Mouse (Mus musculus): ENCODE results near the gene Ccdc141. TPM values are rescaled to one million over a fixed set of nuclear protein-coding genes. Genes with fewer than 3 reads are reported as not detected.
A peak's percentile ranks its signal among the peaks of the same experiment; 100 is the strongest.

Gene Ccdc141
- polyA plus RNA-seq (2015; fragmentation: Nextera tagmentation; extraction: Ambion mirVana), result 6.9 and 7.3 TPM in 2 replicates

DNA sequence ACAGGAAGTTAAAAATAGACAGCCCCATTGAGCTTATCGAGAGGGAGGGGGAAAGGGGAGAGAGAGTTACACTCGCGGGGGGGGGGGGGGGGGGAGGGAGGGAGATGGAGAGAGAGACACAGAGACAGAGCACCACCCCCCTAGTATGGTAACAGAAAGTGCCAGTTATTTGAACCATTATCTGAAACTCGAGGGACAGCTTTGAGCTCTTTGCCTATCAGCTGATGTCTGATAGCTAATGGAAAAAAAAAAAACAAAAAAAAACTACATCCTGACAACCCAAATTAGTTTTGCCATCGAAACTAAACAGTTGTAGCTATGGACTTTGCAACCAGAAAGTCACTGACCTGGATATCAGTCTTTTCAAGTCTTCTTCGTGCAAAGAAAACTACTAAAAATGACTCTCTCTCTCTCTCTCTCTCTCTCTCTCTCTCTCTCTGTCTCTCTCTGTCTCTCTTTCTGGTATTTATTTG, at the start of gene Ccdc141:
Gene Ccdc141, minus strand, starts transcription at position 4 of the 473 bp plus-strand sequence.
- no peak for ATAC-seq (ENCODE audit: low FRiP score)
- WGBS, result 24% methylated on average over 4 of the region's 6 CpGs
- peak within 1 kb of the TSS; percentile 34 for H3K4me3 ChIP-seq
- H3K4me2 ChIP-seq, result peak within 1 kb of the TSS; percentile 64
- H3K9ac ChIP-seq, result peak within 1 kb of the TSS; percentile 66
- peaks cover 45% of the 10 kb centered on the region for H3K4me1 ChIP-seq (replicated peaks)
- no peaks in the 10 kb centered on the region for H3K36me3 ChIP-seq
- H3K9me3 ChIP-seq, result no peaks in the 10 kb centered on the region
- peak within 1 kb of the TSS; percentile 52; the same call in 1 of the 2 replicates for H3K27ac ChIP-seq
- 0 out of 2 replicates have a peak, but pooled peaks cover 4% of the 10 kb centered on the region for H3K27me3 ChIP-seq

DNA sequence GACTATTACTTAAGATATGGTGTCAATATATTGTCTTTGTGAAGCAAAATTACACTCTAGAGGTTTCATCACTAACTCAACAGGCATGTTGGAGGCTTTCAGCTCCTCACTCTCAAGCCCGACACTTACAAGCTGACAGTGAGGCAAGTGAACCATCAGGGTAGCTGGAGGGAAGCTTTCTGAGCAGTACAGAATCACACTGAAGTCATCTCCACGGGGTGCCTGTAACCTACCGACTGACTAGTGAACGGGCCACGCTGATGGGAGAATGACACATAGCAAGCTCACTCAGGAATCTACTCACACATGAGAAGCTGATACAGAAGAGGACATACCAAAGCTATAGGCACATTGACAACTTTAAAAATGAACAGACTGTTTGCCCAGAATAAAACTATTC, 42.4 kb upstream of the Ccdc141 start:
- Histone ChIP-seq H3K4me3 (no peak overlapping the region), H3K27me3 (no peaks in the 10 kb centered on the region), H3K4me2 (no peak overlapping the region), H3K9ac (no peak overlapping the region), H3K36me3 (peaks cover 53% of the 10 kb centered on the region), H3K9me3 (no peaks in the 10 kb centered on the region), H3K27ac (no peak overlapping the region), H3K4me1 (replicated peaks) (no peaks in the 10 kb centered on the region)
- no peak for ATAC-seq (ENCODE audit: low FRiP score)
- 77% methylated on average over 5 of the region's 5 CpGs for WGBS

DNA sequence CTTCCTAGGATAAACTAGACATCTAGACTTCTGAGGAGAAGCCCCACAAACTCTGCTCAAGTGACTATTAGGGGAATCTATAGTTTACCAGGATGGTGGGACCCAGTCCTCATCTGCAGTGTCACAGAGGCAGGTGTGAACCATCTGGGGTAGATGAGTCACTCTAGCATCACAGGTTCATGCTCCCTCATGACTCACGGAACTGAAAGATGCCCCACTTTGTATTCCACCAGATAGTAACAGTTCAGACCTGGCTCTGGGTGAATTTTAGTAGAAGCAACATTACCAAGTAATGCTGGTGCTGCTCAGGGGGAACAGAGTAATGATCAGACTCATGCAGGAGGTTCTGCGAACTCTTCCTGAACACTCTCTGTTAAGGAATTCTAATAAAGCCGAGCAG, 36.5 kb upstream of the Ccdc141 start:
- Histone ChIP-seq H3K4me2 (no peak overlapping the region), H3K4me1 (replicated peaks) (no peaks in the 10 kb centered on the region), H3K9me3 (no peaks in the 10 kb centered on the region), H3K27ac (no peak overlapping the region), H3K36me3 (peaks cover 40% of the 10 kb centered on the region), H3K9ac (no peak overlapping the region), H3K27me3 (no peaks in the 10 kb centered on the region), H3K4me3 (no peak overlapping the region)
- 93% methylated on average over 3 of the region's 3 CpGs for WGBS
- no peak for ATAC-seq (ENCODE audit: low FRiP score)

DNA sequence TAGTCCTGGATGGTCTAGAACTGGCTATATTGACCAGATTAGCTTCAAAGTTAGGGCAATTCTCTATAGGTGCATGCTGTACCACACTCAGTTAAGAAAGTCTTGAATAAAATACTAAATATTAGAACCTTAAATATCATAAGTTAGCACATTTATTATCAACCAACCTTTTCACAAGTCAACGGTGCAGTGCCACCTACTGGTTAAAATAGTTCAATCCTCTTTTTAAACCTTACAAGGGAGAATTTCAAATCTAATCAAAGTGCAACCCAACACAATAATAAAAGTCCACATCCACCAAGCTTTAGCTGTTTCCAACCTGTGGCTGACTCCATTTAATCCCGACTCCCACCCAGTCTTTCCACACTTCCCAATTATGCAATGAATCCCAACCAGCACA, 33.5 kb upstream of the Ccdc141 start:
- H3K4me2 ChIP-seq, result no peak overlapping the region
- no peak overlapping the region for H3K9ac ChIP-seq
- no peak overlapping the region for H3K27ac ChIP-seq
- no peak for ATAC-seq (ENCODE audit: low FRiP score)
- 0 out of 2 replicates have a peak, but pooled peaks cover 4% of the 10 kb centered on the region for H3K4me1 ChIP-seq (replicated peaks)
- H3K27me3 ChIP-seq, result no peaks in the 10 kb centered on the region
- 52% methylated on average over 2 of the region's 2 CpGs for WGBS
- peaks cover 30% of the 10 kb centered on the region for H3K36me3 ChIP-seq
- H3K9me3 ChIP-seq, result no peaks in the 10 kb centered on the region
- no peak overlapping the region for H3K4me3 ChIP-seq

DNA sequence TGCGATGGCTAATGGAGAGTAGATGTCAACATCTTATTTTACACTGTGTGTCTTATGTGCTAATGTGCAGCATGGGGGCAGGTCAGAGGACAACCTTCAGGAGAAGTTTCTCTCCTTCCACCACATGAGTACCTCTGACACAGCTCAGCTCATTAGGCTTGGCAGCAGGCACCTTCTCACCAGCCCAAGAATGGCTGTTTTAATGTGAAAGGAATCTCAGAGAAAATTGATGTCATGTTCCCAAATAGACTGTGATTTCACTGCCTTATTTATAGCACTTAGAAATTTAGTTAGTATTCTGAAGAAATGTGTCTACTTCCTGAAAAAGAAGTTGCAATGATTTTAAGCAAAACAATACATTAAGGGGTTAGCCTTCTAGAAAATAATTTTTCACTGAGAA, 31.5 kb upstream of the Ccdc141 start:
- no peak overlapping the region for H3K4me2 ChIP-seq
- ATAC-seq (ENCODE audit: low FRiP score), result no peak
- H3K4me3 ChIP-seq, result no peak overlapping the region
- no peak overlapping the region for H3K27ac ChIP-seq
- no peaks in the 10 kb centered on the region for H3K27me3 ChIP-seq
- 96% methylated on average over 1 of the region's 1 CpGs for WGBS
- H3K4me1 ChIP-seq (replicated peaks), result 0 out of 2 replicates have a peak, but pooled peaks cover 4% of the 10 kb centered on the region
- no peaks in the 10 kb centered on the region for H3K9me3 ChIP-seq
- H3K36me3 ChIP-seq, result peaks cover 30% of the 10 kb centered on the region
- no peak overlapping the region for H3K9ac ChIP-seq

DNA sequence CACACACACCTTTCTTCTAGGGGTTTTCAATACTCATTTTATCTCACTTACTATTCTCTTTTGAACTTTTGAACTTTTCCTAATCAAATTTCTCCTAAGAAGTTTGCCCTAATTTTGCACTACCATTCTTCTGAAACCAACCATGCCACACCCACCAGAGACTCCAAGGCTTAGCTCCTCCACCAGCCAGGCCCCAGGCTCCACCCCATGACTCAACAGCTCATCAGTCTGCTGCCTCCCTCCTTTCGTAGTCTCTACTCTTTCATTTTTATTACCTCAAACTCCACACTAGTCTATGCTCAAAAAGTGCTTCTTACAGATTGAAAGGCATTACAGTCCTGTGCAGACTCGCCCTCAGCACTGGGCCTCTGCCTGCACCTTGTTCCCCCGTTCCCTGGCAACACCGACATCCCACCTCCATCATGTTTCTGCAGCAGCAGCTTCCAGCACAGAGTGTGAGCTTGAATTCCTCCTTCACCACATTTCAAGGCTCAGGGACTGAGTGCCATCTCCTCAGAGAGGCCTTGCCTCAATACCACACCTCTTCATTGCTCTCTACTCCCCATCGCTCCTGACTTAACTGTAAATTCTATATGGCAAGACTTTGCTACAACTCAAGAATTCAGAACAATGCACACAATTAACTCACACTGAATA, 30.6 kb upstream of the Ccdc141 start:
- H3K36me3 ChIP-seq, result peaks cover 30% of the 10 kb centered on the region
- ATAC-seq (ENCODE audit: low FRiP score), result no peak
- 0 out of 2 replicates have a peak, but pooled peaks cover 4% of the 10 kb centered on the region for H3K4me1 ChIP-seq (replicated peaks)
- H3K9me3 ChIP-seq, result no peaks in the 10 kb centered on the region
- no peak overlapping the region for H3K4me3 ChIP-seq
- no peak overlapping the region for H3K4me2 ChIP-seq
- no peak overlapping the region for H3K9ac ChIP-seq
- H3K27ac ChIP-seq, result no peak overlapping the region
- H3K27me3 ChIP-seq, result no peaks in the 10 kb centered on the region
- WGBS, result 88% methylated on average over 5 of the region's 5 CpGs

DNA sequence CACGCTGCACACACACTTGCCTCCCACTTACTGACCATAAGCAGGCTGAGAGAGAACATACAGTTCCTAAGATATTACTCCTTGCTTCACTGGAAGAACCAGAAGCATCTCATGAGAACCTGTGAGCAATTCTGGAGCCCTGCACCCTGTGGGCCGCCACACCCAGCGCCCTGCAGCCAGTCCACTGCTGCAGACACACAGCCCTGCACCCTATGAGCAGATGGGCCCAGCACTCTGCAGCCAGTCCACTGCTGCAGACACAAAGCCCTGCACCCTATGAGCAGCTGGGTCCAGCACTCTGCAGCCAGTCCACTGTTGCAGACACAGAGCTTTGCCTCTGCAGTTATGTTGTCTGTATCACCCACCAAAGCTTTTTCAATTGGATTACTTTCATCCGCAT, 29.9 kb upstream of the Ccdc141 start:
- Histone ChIP-seq H3K36me3 (peaks cover 27% of the 10 kb centered on the region), H3K27me3 (no peaks in the 10 kb centered on the region), H3K4me1 (replicated peaks) (0 out of 2 replicates have a peak, but pooled peaks cover 4% of the 10 kb centered on the region), H3K4me3 (no peak overlapping the region), H3K27ac (0 out of 2 replicates have a peak overlapping the region, but pooled peaks have one; percentile 18), H3K4me2 (no peak overlapping the region), H3K9ac (no peak overlapping the region), H3K9me3 (no peaks in the 10 kb centered on the region)
- no peak for ATAC-seq (ENCODE audit: low FRiP score)
- 91% methylated on average over 4 of the region's 4 CpGs for WGBS

DNA sequence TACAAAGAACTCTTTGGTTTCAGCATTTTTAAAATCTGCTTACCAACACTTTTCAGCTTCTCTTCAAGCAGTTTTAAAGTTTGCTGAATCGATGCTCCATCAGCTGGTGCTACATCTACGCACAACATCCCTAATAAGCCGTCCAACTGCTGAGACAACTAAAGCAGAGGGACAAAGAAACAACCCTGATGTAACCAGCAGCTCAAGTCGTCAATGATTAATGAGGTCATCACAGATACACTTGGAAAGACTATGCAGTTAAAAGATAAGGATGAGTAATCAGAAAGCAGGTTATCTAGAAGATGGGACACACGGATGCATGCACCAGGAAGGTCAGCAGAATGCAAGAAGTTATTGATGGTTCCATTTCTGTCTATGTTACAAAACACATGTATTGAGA, 27.8 kb upstream of the Ccdc141 start:
- Histone ChIP-seq H3K9me3 (no peaks in the 10 kb centered on the region), H3K4me3 (no peak overlapping the region), H3K4me1 (replicated peaks) (0 out of 2 replicates have a peak, but pooled peaks cover 4% of the 10 kb centered on the region), H3K27me3 (no peaks in the 10 kb centered on the region), H3K9ac (no peak overlapping the region), H3K36me3 (peaks cover 39% of the 10 kb centered on the region), H3K4me2 (no peak overlapping the region), H3K27ac (no peak overlapping the region)
- no peak for ATAC-seq (ENCODE audit: low FRiP score)
- 78% methylated on average over 5 of the region's 5 CpGs for WGBS

DNA sequence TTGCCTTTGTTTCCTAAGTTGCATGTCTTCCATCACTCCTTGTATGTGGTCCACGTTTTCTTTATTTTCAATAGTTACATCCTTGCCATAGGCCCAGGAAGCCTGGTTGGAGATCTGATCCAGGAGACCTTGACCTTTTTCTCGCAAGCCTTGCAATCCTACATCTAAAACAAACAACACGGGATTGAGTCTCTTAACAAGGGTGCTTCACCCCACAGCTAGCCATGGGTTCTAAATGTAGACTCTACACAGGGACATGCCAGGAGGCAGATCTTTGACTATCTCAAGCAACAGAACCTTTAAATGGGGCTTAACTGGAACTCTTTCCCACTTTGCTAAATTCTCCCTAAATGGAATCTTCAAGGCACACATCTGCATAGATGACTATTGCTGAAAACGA, 26.4 kb upstream of the Ccdc141 start:
- ATAC-seq (ENCODE audit: low FRiP score), result no peak
- WGBS, result 92% methylated on average over 4 of the region's 4 CpGs
- H3K4me3 ChIP-seq, result no peak overlapping the region
- no peaks in the 10 kb centered on the region for H3K27me3 ChIP-seq
- H3K27ac ChIP-seq, result no peak overlapping the region
- no peak overlapping the region for H3K4me2 ChIP-seq
- no peaks in the 10 kb centered on the region for H3K9me3 ChIP-seq
- 0 out of 2 replicates have a peak, but pooled peaks cover 4% of the 10 kb centered on the region for H3K4me1 ChIP-seq (replicated peaks)
- H3K36me3 ChIP-seq, result peaks cover 40% of the 10 kb centered on the region
- H3K9ac ChIP-seq, result no peak overlapping the region

DNA sequence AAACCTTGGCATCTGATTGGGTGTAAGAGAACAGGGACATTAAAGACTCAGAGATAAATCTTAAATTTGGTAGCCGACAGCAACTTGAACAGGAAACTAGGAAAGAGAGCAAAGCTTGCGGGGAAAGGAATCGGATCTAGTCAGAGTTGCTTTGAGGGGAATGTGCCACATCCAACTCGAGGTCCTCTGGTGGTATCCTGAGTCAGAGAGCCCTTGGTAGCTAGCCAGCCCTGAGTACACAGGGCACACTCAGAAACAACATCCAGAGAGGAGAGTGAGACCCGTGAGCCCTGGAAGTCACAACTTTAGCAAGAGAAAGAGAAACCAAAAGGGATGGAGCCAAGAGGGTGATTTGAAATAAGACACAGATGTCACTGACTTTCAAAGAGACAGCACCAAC, 24.6 kb upstream of the Ccdc141 start:
- 88% methylated on average over 5 of the region's 5 CpGs for WGBS
- H3K9ac ChIP-seq, result no peak overlapping the region
- H3K9me3 ChIP-seq, result no peaks in the 10 kb centered on the region
- H3K27ac ChIP-seq, result no peak overlapping the region
- ATAC-seq (ENCODE audit: low FRiP score), result no peak
- peaks cover 50% of the 10 kb centered on the region for H3K36me3 ChIP-seq
- no peaks in the 10 kb centered on the region for H3K27me3 ChIP-seq
- H3K4me2 ChIP-seq, result no peak overlapping the region
- H3K4me3 ChIP-seq, result no peak overlapping the region
- H3K4me1 ChIP-seq (replicated peaks), result no peaks in the 10 kb centered on the region

DNA sequence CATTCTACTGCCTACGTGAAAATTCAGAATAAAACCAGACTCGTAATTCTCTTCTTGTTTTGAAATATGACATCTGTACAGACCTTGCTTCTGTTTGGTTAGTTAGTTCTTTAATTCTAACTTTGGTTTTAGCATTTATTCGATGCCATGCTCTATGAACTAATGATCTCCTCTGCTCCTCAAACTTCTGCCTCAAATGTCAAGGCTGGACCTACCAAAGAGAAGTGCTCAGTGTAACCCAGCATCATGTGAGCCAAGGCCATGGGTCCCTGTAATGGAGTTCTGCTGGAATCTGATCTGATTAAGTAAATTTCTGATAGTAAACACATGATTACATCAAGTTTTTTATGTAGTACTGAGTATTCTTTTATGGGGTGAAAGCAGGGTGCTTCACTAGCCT, 21.4 kb upstream of the Ccdc141 start:
- Histone ChIP-seq H3K4me2 (no peak overlapping the region), H3K4me3 (no peak overlapping the region), H3K36me3 (peaks cover 72% of the 10 kb centered on the region), H3K27me3 (no peaks in the 10 kb centered on the region), H3K27ac (no peak overlapping the region), H3K9me3 (no peaks in the 10 kb centered on the region), H3K4me1 (replicated peaks) (no peaks in the 10 kb centered on the region), H3K9ac (no peak overlapping the region)
- WGBS, result 94% methylated on average over 3 of the region's 3 CpGs
- ATAC-seq (ENCODE audit: low FRiP score), result no peak

DNA sequence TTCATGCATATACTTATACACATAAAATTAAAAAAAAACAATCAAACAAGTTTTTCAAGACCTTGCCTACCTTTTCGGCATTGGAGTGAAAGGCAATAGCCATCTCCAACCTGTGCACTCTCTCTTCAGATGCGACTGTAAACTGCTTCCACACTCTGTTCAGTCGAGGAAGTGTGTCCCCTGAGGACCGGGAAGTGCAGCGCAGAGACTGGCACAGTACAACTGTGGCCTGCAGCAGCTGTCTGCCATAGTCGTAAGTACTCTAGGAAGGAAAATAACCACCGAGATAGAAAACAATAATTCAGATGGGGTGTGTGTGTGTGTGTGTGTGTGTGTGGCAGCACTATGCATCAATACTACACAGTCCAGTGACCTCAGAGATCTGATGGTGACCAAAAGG, 20.5 kb upstream of the Ccdc141 start:
- H3K4me1 ChIP-seq (replicated peaks), result no peaks in the 10 kb centered on the region
- no peak overlapping the region for H3K4me3 ChIP-seq
- no peak overlapping the region for H3K27ac ChIP-seq
- ATAC-seq (ENCODE audit: low FRiP score), result no peak
- peaks cover 74% of the 10 kb centered on the region for H3K36me3 ChIP-seq
- no peak overlapping the region for H3K4me2 ChIP-seq
- no peak overlapping the region for H3K9ac ChIP-seq
- H3K27me3 ChIP-seq, result no peaks in the 10 kb centered on the region
- WGBS, result 87% methylated on average over 7 of the region's 7 CpGs
- H3K9me3 ChIP-seq, result no peaks in the 10 kb centered on the region

DNA sequence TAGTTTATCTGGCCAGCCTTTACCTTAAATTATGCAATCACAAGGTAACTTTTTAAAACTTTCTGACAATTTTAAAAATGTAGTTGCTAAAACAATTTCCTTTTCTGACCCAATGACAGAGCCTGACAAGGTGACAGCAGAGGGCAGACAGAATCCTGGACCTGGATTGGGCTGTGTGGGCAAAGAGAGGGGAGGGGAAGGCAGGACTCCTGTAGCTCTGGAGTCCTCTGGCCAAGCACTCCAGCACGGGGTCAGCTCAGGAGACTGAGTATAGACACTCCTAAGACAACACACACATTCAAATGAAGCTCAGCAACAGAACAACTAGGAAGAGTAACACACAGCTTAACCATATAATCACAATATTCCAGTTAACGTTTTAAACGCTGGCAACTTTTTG, 19.9 kb upstream of the Ccdc141 start:
- no peak overlapping the region for H3K4me2 ChIP-seq
- no peaks in the 10 kb centered on the region for H3K27me3 ChIP-seq
- no peak overlapping the region for H3K9ac ChIP-seq
- H3K4me3 ChIP-seq, result no peak overlapping the region
- ATAC-seq (ENCODE audit: low FRiP score), result no peak
- WGBS, result 94% methylated on average over 3 of the region's 3 CpGs
- no peaks in the 10 kb centered on the region for H3K9me3 ChIP-seq
- H3K36me3 ChIP-seq, result peaks cover 75% of the 10 kb centered on the region
- no peak overlapping the region for H3K27ac ChIP-seq
- H3K4me1 ChIP-seq (replicated peaks), result no peaks in the 10 kb centered on the region

Measured in hindbrain, embryonic 13.5 days (tissue).